Comparison of ENCODE assay signal across 13 mouse cellular contexts in the genomic region with DNA sequence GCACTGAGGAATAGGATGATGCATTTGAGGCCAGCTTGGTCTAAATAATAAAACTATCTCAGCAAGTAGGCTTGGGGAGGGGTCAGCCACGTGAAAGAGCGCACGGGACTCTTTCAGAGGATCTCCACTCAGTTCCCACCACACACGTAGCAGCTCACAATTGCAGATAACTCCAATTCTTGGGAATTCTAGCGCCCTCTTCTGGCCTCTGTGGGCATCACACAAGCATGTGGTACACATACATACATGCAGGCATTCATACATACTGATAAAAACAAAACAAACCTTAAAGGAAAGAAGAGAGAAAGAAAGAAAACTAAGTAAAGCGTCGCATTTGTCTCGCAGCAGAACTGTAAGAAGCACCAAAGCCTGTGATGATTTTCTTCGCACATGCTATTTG. TPM values are rescaled to one million over a fixed set of nuclear protein-coding genes. Genes with fewer than 3 reads are reported as not detected.
DNase-seq lines count a peak whose midpoint lies in the region; ATAC-seq and TF ChIP-seq lines count a peak whose summit lies in the region.
"Had no signal": no experiment of that assay in that cellular context is flagged by ENCODE, and none has a peak within 500 bp of the region (broad histone marks: within the 10 kb centered on the region; RNA-seq: fewer than 3 reads in every experiment).

No protein-coding gene starts in this region.

- no peaks in the 10 kb centered on the region for H3K4me1 ChIP-seq in hindbrain, embryonic 11.5 days (replicated peaks; ENCODE audit: control insufficient read depth, insufficient read depth, low read length)
- H3K4me1 ChIP-seq in hindbrain, embryonic 14.5 days (replicated peaks; ENCODE audit: control insufficient read depth, insufficient read depth, low read length): peaks cover 13% of the 10 kb centered on the region
- H3K4me1 ChIP-seq in midbrain, embryonic 14.5 days (ENCODE audit: control insufficient read depth, insufficient read depth, low read length): no peaks in the 10 kb centered on the region
- H3K4me1 ChIP-seq in midbrain, embryonic 11.5 days (ENCODE audit: control insufficient read depth, insufficient read depth, low read length): 0 out of 2 replicates have a peak, but pooled peaks cover 5% of the 10 kb centered on the region
- peaks cover 4% of the 10 kb centered on the region; the same call in 1 of the 2 replicates for H3K4me1 ChIP-seq in midbrain, postnatal 0 days (ENCODE audit: insufficient read depth, low read length)
- peaks cover 10% of the 10 kb centered on the region for H3K4me1 ChIP-seq in kidney, embryonic 16.5 days (ENCODE audit: insufficient read depth, low read length)

- no peaks in the 10 kb centered on the region for H3K36me3 ChIP-seq in hindbrain, embryonic 11.5 days (ENCODE audit: control insufficient read depth, insufficient read depth, low read length)
- no peaks in the 10 kb centered on the region for H3K36me3 ChIP-seq in hindbrain, embryonic 14.5 days (replicated peaks; ENCODE audit: control insufficient read depth, insufficient read depth)
- H3K36me3 ChIP-seq in midbrain, embryonic 14.5 days (ENCODE audit: control insufficient read depth, insufficient read depth, low read length): no peaks in the 10 kb centered on the region
- no peaks in the 10 kb centered on the region for H3K36me3 ChIP-seq in midbrain, embryonic 11.5 days (ENCODE audit: control insufficient read depth, insufficient read depth, low read length)
- H3K36me3 ChIP-seq in midbrain, postnatal 0 days (ENCODE audit: insufficient read depth, low read length): no peaks in the 10 kb centered on the region
- no peaks in the 10 kb centered on the region for H3K36me3 ChIP-seq in kidney, embryonic 16.5 days (ENCODE audit: insufficient read depth, low read length)
- H3K36me3 ChIP-seq: liver, embryonic 13.5 days had no signal

- H3K27me3 ChIP-seq in hindbrain, embryonic 11.5 days (ENCODE audit: control insufficient read depth, insufficient read depth, low read length): peaks cover 18% of the 10 kb centered on the region
- H3K27me3 ChIP-seq in hindbrain, embryonic 14.5 days (ENCODE audit: control insufficient read depth, insufficient read depth, low read length): peaks cover 10% of the 10 kb centered on the region
- H3K27me3 ChIP-seq in midbrain, embryonic 14.5 days (ENCODE audit: control insufficient read depth, insufficient read depth, low read length): peaks cover 10% of the 10 kb centered on the region
- H3K27me3 ChIP-seq in midbrain, embryonic 11.5 days (ENCODE audit: control insufficient read depth, insufficient read depth, low read length): peaks cover 25% of the 10 kb centered on the region
- 0 out of 2 replicates have a peak, but pooled peaks cover 3% of the 10 kb centered on the region for H3K27me3 ChIP-seq in midbrain, postnatal 0 days (ENCODE audit: insufficient read depth, low read length)
- peaks cover 23% of the 10 kb centered on the region for H3K27me3 ChIP-seq in kidney, embryonic 16.5 days (ENCODE audit: insufficient read depth, low read length)

- no peak overlapping the region for H3K4me2 ChIP-seq in hindbrain, embryonic 11.5 days (replicated peaks; ENCODE audit: low read depth, low read length)
- no peak overlapping the region for H3K4me2 ChIP-seq in hindbrain, embryonic 14.5 days (replicated peaks)
- H3K4me2 ChIP-seq in midbrain, embryonic 14.5 days (ENCODE audit: low read length): peak overlapping the region; percentile 99; the same call in 1 of the 2 replicates
- H3K4me2 ChIP-seq in midbrain, embryonic 11.5 days: no peak overlapping the region
- H3K4me2 ChIP-seq in midbrain, postnatal 0 days (ENCODE audit: low read depth, low read length, poor library complexity, severe bottlenecking): peak overlapping the region; percentile 96
- no peak overlapping the region for H3K4me2 ChIP-seq in kidney, embryonic 16.5 days (replicated peaks; ENCODE audit: low read depth, low read length)
- H3K4me2 ChIP-seq: liver, embryonic 13.5 days had no signal

- no peaks in the 10 kb centered on the region for H3K9me3 ChIP-seq in hindbrain, embryonic 11.5 days (ENCODE audit: control insufficient read depth, low read length)
- no peaks in the 10 kb centered on the region for H3K9me3 ChIP-seq in hindbrain, embryonic 14.5 days (ENCODE audit: control insufficient read depth, low read length)
- H3K9me3 ChIP-seq in midbrain, embryonic 14.5 days (ENCODE audit: control insufficient read depth, low read length): no peaks in the 10 kb centered on the region
- peaks cover 5% of the 10 kb centered on the region; the same call in 1 of the 2 replicates for H3K9me3 ChIP-seq in midbrain, embryonic 11.5 days (ENCODE audit: control insufficient read depth, low read length)
- no peaks in the 10 kb centered on the region for H3K9me3 ChIP-seq in midbrain, postnatal 0 days (ENCODE audit: low read length)
- H3K9me3 ChIP-seq in kidney, embryonic 16.5 days (ENCODE audit: low read length): peaks cover 5% of the 10 kb centered on the region; the same call in 1 of the 2 replicates

- no peak overlapping the region for H3K4me3 ChIP-seq in hindbrain, embryonic 11.5 days (ENCODE audit: low read depth, low read length)
- no peak overlapping the region for H3K4me3 ChIP-seq in hindbrain, embryonic 14.5 days (replicated peaks; ENCODE audit: low read length)
- no peak overlapping the region for H3K4me3 ChIP-seq in midbrain, embryonic 14.5 days (replicated peaks; ENCODE audit: low read depth, low read length)
- H3K4me3 ChIP-seq in midbrain, embryonic 11.5 days (ENCODE audit: low read depth, low read length): no peak overlapping the region
- peak overlapping the region; percentile 69 for H3K4me3 ChIP-seq in midbrain, postnatal 0 days (ENCODE audit: low read depth, low read length)
- no peak overlapping the region for H3K4me3 ChIP-seq in kidney, embryonic 16.5 days (ENCODE audit: low read length)
- H3K4me3 ChIP-seq: erythroblast, embryonic 14.5 days; gastrocnemius, adult 2 months; liver, embryonic 13.5 days had no signal

- H3K27ac ChIP-seq in hindbrain, embryonic 11.5 days (ENCODE audit: low read depth, low read length): no peak overlapping the region
- H3K27ac ChIP-seq in hindbrain, embryonic 14.5 days: no peak overlapping the region
- H3K27ac ChIP-seq in midbrain, embryonic 14.5 days (replicated peaks; ENCODE audit: low read depth, low read length): no peak overlapping the region
- no peak overlapping the region for H3K27ac ChIP-seq in midbrain, embryonic 11.5 days (ENCODE audit: low read depth, low read length)
- no peak overlapping the region for H3K27ac ChIP-seq in midbrain, postnatal 0 days (ENCODE audit: low read depth, low read length)
- no peak overlapping the region for H3K27ac ChIP-seq in kidney, embryonic 16.5 days (ENCODE audit: low read length)
- H3K27ac ChIP-seq: gastrocnemius, adult 2 months; liver, embryonic 13.5 days had no signal

- no peak for ATAC-seq in hindbrain, embryonic 11.5 days (ENCODE audit: low FRiP score)
- no peak for ATAC-seq in hindbrain, embryonic 14.5 days (ENCODE audit: low FRiP score)
- no peak for ATAC-seq in midbrain, embryonic 14.5 days (ENCODE audit: low FRiP score, low TSS enrichment)
- ATAC-seq in midbrain, embryonic 11.5 days (ENCODE audit: low FRiP score): no peak
- no peak for ATAC-seq in midbrain, postnatal 0 days (ENCODE audit: low FRiP score)
- ATAC-seq in kidney, embryonic 16.5 days (ENCODE audit: low FRiP score, low TSS enrichment): no peak

- no peak overlapping the region for H3K9ac ChIP-seq in hindbrain, embryonic 11.5 days (ENCODE audit: low read depth, low read length)
- H3K9ac ChIP-seq in hindbrain, embryonic 14.5 days: no peak overlapping the region
- no peak overlapping the region for H3K9ac ChIP-seq in midbrain, embryonic 14.5 days (replicated peaks; ENCODE audit: low read length)
- H3K9ac ChIP-seq in midbrain, embryonic 11.5 days (ENCODE audit: low read length): no peak overlapping the region
- no peak overlapping the region for H3K9ac ChIP-seq in midbrain, postnatal 0 days (replicated peaks; ENCODE audit: low read length, poor library complexity, severe bottlenecking)
- no peak overlapping the region for H3K9ac ChIP-seq in kidney, embryonic 16.5 days (replicated peaks; ENCODE audit: low read length)
- H3K9ac ChIP-seq: liver, embryonic 13.5 days had no signal

- 78% methylated on average over 9 of the region's 9 CpGs for WGBS in hindbrain, embryonic 11.5 days
- WGBS in hindbrain, embryonic 14.5 days: 82% methylated on average over 9 of the region's 9 CpGs
- WGBS in midbrain, embryonic 14.5 days: 82% methylated on average over 9 of the region's 9 CpGs
- 80% methylated on average over 9 of the region's 9 CpGs for WGBS in midbrain, embryonic 11.5 days
- WGBS in midbrain, postnatal 0 days: 79% methylated on average over 9 of the region's 9 CpGs
- WGBS in kidney, embryonic 16.5 days: 83% methylated on average over 9 of the region's 9 CpGs

- peak; percentile 57 for TF ChIP-seq CTCF in midbrain, postnatal 0 days (IDR thresholded peaks at IDR 0.05)

- peak; percentile 18 for DNase-seq in hindbrain, embryonic 11.5 days (ENCODE audit: low spot score)
- DNase-seq in hindbrain, embryonic 14.5 days (ENCODE audit: low spot score): no peak
- DNase-seq in midbrain, embryonic 14.5 days: peak; percentile 8
- DNase-seq in midbrain, embryonic 11.5 days (ENCODE audit: low spot score, missing footprints): no peak
- DNase-seq in ZHBTc4 (ENCODE audit: low read depth, low spot score): peak; percentile 81
- DNase-seq in midbrain, postnatal 0 days (ENCODE audit: low spot score): peak; percentile 14
- no peak for DNase-seq in adrenal gland, adult 8-10 months
- DNase-seq: gastrocnemius, adult 2 months; kidney, adult 9 months; liver, embryonic 13.5 days had no signal

RNA-seq across cellular contexts. Expression of a gene that starts 2.3 kb away (rescaled TPM):
- polyA plus RNA-seq in hindbrain, embryonic 11.5 days (2014; fragmentation: Nextera tagmentation; extraction: Ambion mirVana): 0.20 and 0.28 TPM in 2 replicates
- polyA plus RNA-seq in hindbrain, embryonic 14.5 days (2014; fragmentation: Nextera tagmentation; extraction: Ambion mirVana): 14.3 and 19.7 TPM in 2 replicates
- 3.4 and 7.6 TPM in 2 replicates for polyA plus RNA-seq in midbrain, embryonic 14.5 days (2014; fragmentation: Nextera tagmentation; extraction: Ambion mirVana)
- polyA plus RNA-seq in midbrain, embryonic 11.5 days (2014; fragmentation: Nextera tagmentation; extraction: Ambion mirVana): 0.15 and 0.31 TPM in 2 replicates
- 30.4 and 35.8 TPM in 2 replicates for total RNA-seq in midbrain, postnatal 0 days (2014; rRNA removed)
- polyA plus RNA-seq in midbrain, postnatal 0 days (2015; fragmentation: Nextera tagmentation; extraction: Ambion mirVana): 18.6 and 19.7 TPM in 2 replicates
- polyA plus RNA-seq in kidney, embryonic 16.5 days (2015; fragmentation: Nextera tagmentation; extraction: Ambion mirVana): 0.75 and 0.76 TPM in 2 replicates
- total RNA-seq in adrenal gland, adult 8-10 months (2022): 10 to 100 TPM in 3 of 4 experiments, 1 to 10 TPM in 1; 7.8 to 18.1 (median 13.3) TPM
- polyA plus RNA-seq: erythroblast, embryonic 14.5 days; heart, embryonic 14.5 days had no signal

RNA-seq across cellular contexts. Expression of a gene that starts 16.3 kb away (rescaled TPM):
- 27.2 and 30.1 TPM in 2 replicates for polyA plus RNA-seq in hindbrain, embryonic 11.5 days (2014; fragmentation: Nextera tagmentation; extraction: Ambion mirVana)
- 14.6 and 19.9 TPM in 2 replicates for polyA plus RNA-seq in hindbrain, embryonic 14.5 days (2014; fragmentation: Nextera tagmentation; extraction: Ambion mirVana)
- 9.6 and 16.6 TPM in 2 replicates for polyA plus RNA-seq in midbrain, embryonic 14.5 days (2014; fragmentation: Nextera tagmentation; extraction: Ambion mirVana)
- 36.8 and 38.5 TPM in 2 replicates for polyA plus RNA-seq in midbrain, embryonic 11.5 days (2014; fragmentation: Nextera tagmentation; extraction: Ambion mirVana)
- 14.0 and 16.4 TPM in 2 replicates for total RNA-seq in midbrain, postnatal 0 days (2014; rRNA removed)
- 9.1 and 10.9 TPM in 2 replicates for polyA plus RNA-seq in midbrain, postnatal 0 days (2015; fragmentation: Nextera tagmentation; extraction: Ambion mirVana)
- 28.0 and 33.9 TPM in 2 replicates for polyA plus RNA-seq in kidney, embryonic 16.5 days (2015; fragmentation: Nextera tagmentation; extraction: Ambion mirVana)
- total RNA-seq in adrenal gland, adult 8-10 months (2022): 10 to 100 TPM; 21.4 to 31.3 (median 23.5) TPM

Comparison
In these comparisons a context has a peak if more than half of its experiments do, and no peak if none do; other contexts are left out.
1. DNase-seq: peak in hindbrain, embryonic 11.5 days (single experiment), midbrain, embryonic 14.5 days (single experiment), ZHBTc4 (single experiment) and midbrain, postnatal 0 days (single experiment); none in hindbrain, embryonic 14.5 days (single experiment), midbrain, embryonic 11.5 days (single experiment) and adrenal gland, adult 8-10 months (single experiment).
2. H3K4me2 ChIP-seq: peak in midbrain, embryonic 14.5 days (single experiment) and midbrain, postnatal 0 days (single experiment); none in hindbrain, embryonic 11.5 days (single experiment), hindbrain, embryonic 14.5 days (single experiment), midbrain, embryonic 11.5 days (single experiment) and kidney, embryonic 16.5 days (single experiment).